Mouse (Mus musculus): ENCODE results near the gene Nwd1.

The Nwd1 gene

DNA sequence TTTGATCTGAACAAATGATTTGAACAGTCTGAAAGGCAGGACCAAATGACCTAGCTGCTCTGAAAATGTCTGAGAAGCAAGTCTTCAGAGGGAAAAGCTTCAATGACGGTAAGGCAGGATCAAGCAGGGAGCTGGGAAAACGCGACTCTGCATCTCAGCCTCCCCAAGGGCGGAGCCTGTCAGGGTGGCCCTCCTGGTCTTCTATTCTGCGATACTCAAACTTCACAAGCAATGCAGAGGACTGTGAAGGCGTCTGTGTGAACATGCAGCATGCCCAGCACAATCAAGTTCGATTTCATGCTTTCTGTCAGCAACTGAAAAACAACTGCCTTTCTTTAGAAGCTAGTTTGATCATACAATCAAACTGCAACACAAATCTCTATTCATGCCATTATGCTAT is 120.3 kb downstream of the Nwd1 start:
- DNase-seq: no peak
